Mouse (Mus musculus) forebrain, postnatal 0 days (tissue): ENCODE measurements at regions not wholly inside any gene's neighbourhood (a gene's known extent, or its start where the extent isn't known, plus 50 kb on each side); places are given as distances from the start of the nearest gene placed in this dataset.

ENCODE experiments used
- ATAC-seq: fragments of 200-750 bp; cut with Nextera tagmentation; 2 replicates; pipeline ENCODE4 v1.8.0; 2017; ENCODE audit warnings: mild to moderate bottlenecking, moderate library complexity
- DNase-seq: peaks from one replicate; pipeline ENCODE4 v3.0.0-alpha.2; 2015
- H3K27ac ChIP-seq: fragments of 300-500 bp; sonication (generic); 2 replicates; pipeline ENCODE4 v1.5.1; 2014; ENCODE audit warnings: low read depth, mild to moderate bottlenecking, antibody characterized with exemption, low read length, moderate library complexity, mixed read lengths
- H3K27me3 ChIP-seq: fragments of 300-500 bp; sonication (generic); 2 replicates; pipeline ENCODE4 v1.6.1; 2014; ENCODE audit warnings: mild to moderate bottlenecking, low read length, mixed read lengths; ENCODE audit not compliant: insufficient read depth
- H3K36me3 ChIP-seq: fragments of 300-500 bp; sonication (generic); 2 replicates; pipeline ENCODE4 v1.6.1; 2014; ENCODE audit warnings: mild to moderate bottlenecking, moderate library complexity; ENCODE audit not compliant: insufficient read depth
- H3K4me1 ChIP-seq: fragments of 300-500 bp; sonication (generic); 2 replicates; pipeline ENCODE4 v1.6.1; 2014; ENCODE audit warnings: antibody characterized with exemption; ENCODE audit not compliant: insufficient read depth
- H3K4me2 ChIP-seq: fragments of 300-500 bp; sonication (generic); 2 replicates; pipeline ENCODE4 v1.6.1; 2014; ENCODE audit warnings: low read depth, mild to moderate bottlenecking, moderate library complexity
- H3K4me3 ChIP-seq: fragments of 300-500 bp; sonication (generic); 2 replicates; pipeline ENCODE4 v1.5.1; 2014; ENCODE audit warnings: low read depth, low read length, mixed read lengths
- H3K9ac ChIP-seq: fragments of 300-500 bp; sonication (generic); 2 replicates; pipeline ENCODE4 v1.6.1; 2014; ENCODE audit warnings: mild to moderate bottlenecking
- H3K9me3 ChIP-seq: fragments of 300-500 bp; sonication (generic); 2 replicates; pipeline ENCODE4 v1.6.1; 2016; ENCODE audit warnings: low read length
- CTCF ChIP-seq: sonication (generic); IDR thresholded peaks from 2 replicates; pipeline ENCODE4 v1.5.1; 2016; ENCODE audit warnings: antibody characterized with exemption, control low read depth, low read depth
- WGBS: fragments of 180-500 bp; shearing (Covaris S2); extraction: QIAGEN DNeasy Blood & Tissue Kit; methylation state at CpG from one replicate; pipeline ENCODE4 v1.1.7; 2014; 5-methylcytosine and 5-hydroxymethylcytosine counted together

- ATAC-seq (no peak), DNase-seq (no peak)
- WGBS: 76% methylated on average over 2 of the region's 2 CpGs
- Histone ChIP-seq H3K4me1 (no peaks in the 10 kb centered on the region), H3K4me2 (no peak overlapping the region), H3K27me3 (no peaks in the 10 kb centered on the region), H3K27ac (no peak overlapping the region), H3K9me3 (no peaks in the 10 kb centered on the region), H3K9ac (no peak overlapping the region), H3K36me3 (no peaks in the 10 kb centered on the region), H3K4me3 (no peak overlapping the region)
- no peak for TF ChIP-seq CTCF
Measured at GRCm38 (mm10) chr9:52379031-52379430, 210.7 kb upstream of the Zc3h12c start.

- no peaks in the 10 kb centered on the region for H3K27me3 ChIP-seq
- H3K27ac ChIP-seq: no peak overlapping the region
- no peak overlapping the region for H3K4me3 ChIP-seq
- no peak for DNase-seq
- ATAC-seq: no peak
- H3K36me3 ChIP-seq: no peaks in the 10 kb centered on the region
- no peak overlapping the region for H3K9ac ChIP-seq
- no peak overlapping the region for H3K4me2 ChIP-seq
- H3K4me1 ChIP-seq: no peaks in the 10 kb centered on the region
- TF ChIP-seq CTCF: no peak
- no peaks in the 10 kb centered on the region for H3K9me3 ChIP-seq
Measured at GRCm38 (mm10) chr9:52377761-52378160, 209.4 kb upstream of the Zc3h12c start.

GRCm38 (mm10) chr9:52376914-52377313, 208.5 kb upstream of the Zc3h12c start:
- Histone ChIP-seq H3K27ac (no peak overlapping the region), H3K9me3 (no peaks in the 10 kb centered on the region), H3K27me3 (no peaks in the 10 kb centered on the region), H3K36me3 (no peaks in the 10 kb centered on the region), H3K4me3 (no peak overlapping the region), H3K9ac (no peak overlapping the region), H3K4me2 (no peak overlapping the region), H3K4me1 (no peaks in the 10 kb centered on the region)
- DNase-seq (no peak), ATAC-seq (no peak)
- TF ChIP-seq CTCF: no peak
- WGBS: 94% methylated on average over 3 of the region's 3 CpGs

GRCm38 (mm10) chr9:52371296-52371695, 202.9 kb upstream of the Zc3h12c start:
- Histone ChIP-seq H3K36me3 (no peaks in the 10 kb centered on the region), H3K9ac (no peak overlapping the region), H3K4me3 (no peak overlapping the region), H3K27me3 (no peaks in the 10 kb centered on the region), H3K9me3 (no peaks in the 10 kb centered on the region), H3K4me1 (peaks cover 5% of the 10 kb centered on the region), H3K27ac (no peak overlapping the region), H3K4me2 (no peak overlapping the region)
- 94% methylated on average over 1 of the region's 1 CpGs for WGBS
- no peak for TF ChIP-seq CTCF
- ATAC-seq (no peak), DNase-seq (no peak)

- no peak for ATAC-seq
- Histone ChIP-seq H3K27me3 (no peaks in the 10 kb centered on the region), H3K9me3 (no peaks in the 10 kb centered on the region), H3K27ac (no peak overlapping the region), H3K36me3 (no peaks in the 10 kb centered on the region), H3K4me2 (no peak overlapping the region), H3K4me3 (no peak overlapping the region), H3K4me1 (peaks cover 5% of the 10 kb centered on the region), H3K9ac (no peak overlapping the region)
- 10% methylated on average over 9 of the region's 9 CpGs for WGBS
- no peak for TF ChIP-seq CTCF
- DNase-seq: no peak
Measured at GRCm38 (mm10) chr9:52368911-52369310, 200.5 kb upstream of the Zc3h12c start.

- DNase-seq (no peak), ATAC-seq (no peak)
- Histone ChIP-seq H3K9me3 (no peaks in the 10 kb centered on the region), H3K4me2 (no peak overlapping the region), H3K36me3 (no peaks in the 10 kb centered on the region), H3K4me3 (no peak overlapping the region), H3K9ac (no peak overlapping the region), H3K27me3 (no peaks in the 10 kb centered on the region), H3K4me1 (peaks cover 5% of the 10 kb centered on the region), H3K27ac (no peak overlapping the region)
- no peak for TF ChIP-seq CTCF
- 89% methylated on average over 3 of the region's 3 CpGs for WGBS
Measured at GRCm38 (mm10) chr9:52368080-52368479, 199.7 kb upstream of the Zc3h12c start.

GRCm38 (mm10) chr9:52366046-52366445, 197.7 kb upstream of the Zc3h12c start:
- no peaks in the 10 kb centered on the region for H3K9me3 ChIP-seq
- H3K4me2 ChIP-seq: no peak overlapping the region
- ATAC-seq (no peak), DNase-seq (no peak)
- WGBS: 29% methylated on average over 9 of the region's 9 CpGs
- no peak for TF ChIP-seq CTCF
- H3K4me3 ChIP-seq: no peak overlapping the region
- H3K36me3 ChIP-seq: no peaks in the 10 kb centered on the region
- H3K27me3 ChIP-seq: no peaks in the 10 kb centered on the region
- peaks cover 5% of the 10 kb centered on the region for H3K4me1 ChIP-seq
- no peak overlapping the region for H3K9ac ChIP-seq
- H3K27ac ChIP-seq: no peak overlapping the region

- 85% methylated on average over 2 of the region's 2 CpGs for WGBS
- no peak overlapping the region for H3K9ac ChIP-seq
- H3K9me3 ChIP-seq: no peaks in the 10 kb centered on the region
- H3K27ac ChIP-seq: no peak overlapping the region
- H3K4me1 ChIP-seq: no peaks in the 10 kb centered on the region
- H3K4me3 ChIP-seq: no peak overlapping the region
- ATAC-seq (no peak), DNase-seq (no peak)
- H3K27me3 ChIP-seq: no peaks in the 10 kb centered on the region
- H3K36me3 ChIP-seq: no peaks in the 10 kb centered on the region
- H3K4me2 ChIP-seq: no peak overlapping the region
- no peak for TF ChIP-seq CTCF
Measured at GRCm38 (mm10) chr9:52361599-52361998, 193.2 kb upstream of the Zc3h12c start.
